Mouse (Mus musculus) liver, postnatal 0 days (tissue): ENCODE measurements around the gene Taf3.

Source experiments
- CTCF ChIP-seq: sonication (generic); IDR thresholded peaks from 2 replicates; pipeline ENCODE4 v1.5.1; 2016; ENCODE audit warnings: antibody characterized with exemption, low read depth
- EP300 ChIP-seq: IDR thresholded peaks from 2 replicates; pipeline ENCODE4 v1.6.1; 2016; ENCODE audit warnings: antibody characterized with exemption, low read depth, mild to moderate bottlenecking

DNA sequence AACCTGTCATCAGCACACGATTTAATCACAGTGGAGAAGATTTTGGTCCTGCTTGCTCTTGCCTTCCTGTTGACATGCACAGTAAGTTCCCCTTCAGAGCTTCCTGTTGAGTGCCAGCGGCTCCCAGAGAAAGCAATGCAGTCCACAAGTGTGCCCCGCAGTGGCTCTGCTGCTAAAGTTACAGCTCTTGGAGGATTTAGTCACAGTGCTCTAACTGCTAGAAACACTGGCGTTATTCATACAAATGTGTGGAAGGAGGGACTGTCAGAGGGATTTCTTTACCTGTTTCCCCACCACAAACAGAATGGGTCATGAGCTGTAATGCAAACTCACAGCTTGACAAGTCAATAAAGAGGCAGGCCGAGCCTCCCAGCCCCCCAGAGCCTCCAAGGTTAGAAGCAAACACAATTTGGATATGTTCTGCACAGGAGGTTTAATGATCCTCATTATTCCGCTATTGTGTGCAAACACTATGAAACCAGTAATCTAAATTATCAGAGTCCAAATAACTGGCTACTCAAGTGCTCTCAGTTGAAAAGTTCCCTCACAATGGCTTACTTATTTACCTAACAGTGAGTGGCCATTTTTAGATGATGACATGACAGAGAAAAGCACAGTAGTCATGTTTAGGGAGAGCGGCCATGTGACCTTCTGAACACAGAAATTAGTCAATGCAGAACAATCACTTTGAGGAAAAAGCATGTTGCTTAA, 122.0 kb downstream of the Taf3 start:
- TF ChIP-seq EP300 (no peak), CTCF (0 out of 2 replicates have a peak, but pooled peaks have one; percentile 4)
